ENCODE assay signal across 8 mouse cellular contexts in genomic region chr17:33092391-33093193, GRCm38 (mm10). TPM values are rescaled to one million over a fixed set of nuclear protein-coding genes. Genes with fewer than 3 reads are reported as not detected.
DNase-seq lines count a peak whose midpoint lies in the region; ATAC-seq lines count a peak whose summit lies in the region.

No protein-coding gene starts in this region.

- H3K27ac ChIP-seq in hindbrain, embryonic 13.5 days: peak overlapping the region; percentile 89

- 3% methylated on average over 31 of the region's 31 CpGs for WGBS in hindbrain, embryonic 13.5 days

- peak overlapping the region; percentile 70 for H3K4me2 ChIP-seq in hindbrain, embryonic 13.5 days

- H3K4me1 ChIP-seq in hindbrain, embryonic 13.5 days (replicated peaks): peaks cover 23% of the 10 kb centered on the region

- ATAC-seq in hindbrain, embryonic 13.5 days (ENCODE audit: low FRiP score): peak; percentile 72

- H3K9me3 ChIP-seq in hindbrain, embryonic 13.5 days: no peaks in the 10 kb centered on the region

- peak overlapping the region; percentile 71 for H3K4me3 ChIP-seq in hindbrain, embryonic 13.5 days

- peak overlapping the region; percentile 82 for H3K9ac ChIP-seq in hindbrain, embryonic 13.5 days

- H3K27me3 ChIP-seq in hindbrain, embryonic 13.5 days: no peaks in the 10 kb centered on the region

- peak; percentile 58 for DNase-seq in T-cell, adult 2 months (ENCODE audit: low spot score)
- peak; percentile 87 to 91 for DNase-seq in cerebellum, postnatal 25 days
- peak; percentile 76 to 78 for DNase-seq in frontal cortex, postnatal 25 days (ENCODE audit: low spot score in 2 of 2)
- peak; percentile 79 to 85 for DNase-seq in layer of hippocampus, postnatal 14 days (ENCODE audit: low spot score in 2 of 2)
- peak; percentile 90 for DNase-seq in lung, postnatal 10 days
- DNase-seq in ovary, postnatal 36 days (ENCODE audit: low spot score): peak; percentile 75
- DNase-seq in thymus, postnatal 14 days: peak; percentile 72

- H3K36me3 ChIP-seq in hindbrain, embryonic 13.5 days: peaks cover 8% of the 10 kb centered on the region

RNA-seq across cellular contexts. Expression of gene Zfp563, which starts 3.5 kb away (rescaled TPM):
- 21.4 and 23.8 TPM in 2 replicates for polyA plus RNA-seq in hindbrain, embryonic 13.5 days (2015; fragmentation: Nextera tagmentation; extraction: Ambion mirVana)
- 10 to 100 TPM; 15.6 to 20.5 TPM for total RNA-seq in layer of hippocampus, postnatal 14 days (2021)

RNA-seq across cellular contexts. Expression of gene 4921501E09Rik, which starts 24.7 kb away (rescaled TPM):
- not detected in 2 replicates for polyA plus RNA-seq in hindbrain, embryonic 13.5 days (2015; fragmentation: Nextera tagmentation; extraction: Ambion mirVana)
- total RNA-seq in layer of hippocampus, postnatal 14 days (2021): not detected

RNA-seq across cellular contexts. Expression of gene Morc2b, which starts 46.9 kb away (rescaled TPM):
- 0.63 and 0.77 TPM in 2 replicates for polyA plus RNA-seq in hindbrain, embryonic 13.5 days (2015; fragmentation: Nextera tagmentation; extraction: Ambion mirVana)
- 1 to 10 TPM; 1.2 to 1.4 TPM for total RNA-seq in layer of hippocampus, postnatal 14 days (2021)

RNA-seq across cellular contexts. Expression of gene Zfp763, which starts 59.4 kb away (rescaled TPM):
- 25.5 and 26.5 TPM in 2 replicates for polyA plus RNA-seq in hindbrain, embryonic 13.5 days (2015; fragmentation: Nextera tagmentation; extraction: Ambion mirVana)
- total RNA-seq in layer of hippocampus, postnatal 14 days (2021): 10 to 100 TPM; 18.6 to 20.3 TPM

Comparison
In these comparisons a context has a peak if more than half of its experiments do, and no peak if none do; other contexts are left out.
1. Peak in every context shown above with its lines: DNase-seq, ATAC-seq, H3K4me3 ChIP-seq and H3K27ac ChIP-seq.